Mouse (Mus musculus): ENCODE measurements around the gene Ocm. TPM values are rescaled to one million over a fixed set of nuclear protein-coding genes. Genes with fewer than 3 reads are reported as not detected.

The Ocm gene
- polyA plus RNA-seq, 1 experiment from 2014 or later: 0.72 TPM

DNA sequence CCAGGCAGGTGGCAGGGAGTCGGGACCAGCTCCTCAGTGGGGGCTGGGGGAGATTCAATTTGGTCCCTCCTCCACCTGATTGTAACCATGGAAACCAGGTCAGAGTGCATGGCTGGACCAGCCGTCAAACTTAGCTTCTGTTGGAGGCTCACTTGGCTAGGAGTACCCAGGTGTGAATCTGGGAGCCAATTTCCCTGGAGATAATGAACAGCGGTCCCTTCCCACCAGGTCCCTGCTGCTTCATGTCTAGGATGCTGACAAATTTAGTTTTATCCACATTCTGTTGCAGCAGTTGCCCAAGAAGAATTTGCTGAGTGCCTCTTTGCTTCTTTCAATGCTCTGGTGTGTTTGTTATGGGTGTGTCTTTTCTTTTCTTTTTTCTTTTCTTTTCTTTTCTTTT is 27.0 kb upstream of the Ocm start:
- no peaks in the 10 kb centered on the region for H3K4me1 ChIP-seq (ENCODE audit: insufficient read depth, low read depth, low read length)
- H3K27ac ChIP-seq (ENCODE audit: low read length): no peak overlapping the region
- H3K4me3 ChIP-seq (ENCODE audit: low read depth, low read length): no peak overlapping the region
- ATAC-seq (no peak), DNase-seq (ENCODE audit: low spot score) (no peak)
- no peaks in the 10 kb centered on the region for H3K36me3 ChIP-seq (ENCODE audit: insufficient read depth, low read length)
- no peaks in the 10 kb centered on the region for H3K9me3 ChIP-seq (ENCODE audit: low read length)
- TF ChIP-seq EP300 (IDR thresholded peaks at IDR 0.05) (no peak), CTCF (IDR thresholded peaks at IDR 0.05) (no peak)
- 34% methylated on average over 3 of the region's 3 CpGs for WGBS
- H3K27me3 ChIP-seq (replicated peaks; ENCODE audit: insufficient read depth, low read length): no peaks in the 10 kb centered on the region
- no peak overlapping the region for H3K9ac ChIP-seq (replicated peaks; ENCODE audit: low read depth)
- H3K4me2 ChIP-seq (replicated peaks; ENCODE audit: low read depth, low read length): no peak overlapping the region

GRCm38 (mm10) chr5:144051268-144051667 is 24.8 kb upstream of the Ocm start:
- no peak overlapping the region for H3K4me3 ChIP-seq (ENCODE audit: low read depth, low read length)
- H3K9ac ChIP-seq (replicated peaks; ENCODE audit: low read depth): no peak overlapping the region
- no peaks in the 10 kb centered on the region for H3K27me3 ChIP-seq (replicated peaks; ENCODE audit: insufficient read depth, low read length)
- DNase-seq (ENCODE audit: low spot score): peak; percentile 11
- no peak for ATAC-seq
- no peak overlapping the region for H3K4me2 ChIP-seq (replicated peaks; ENCODE audit: low read depth, low read length)
- H3K36me3 ChIP-seq (ENCODE audit: insufficient read depth, low read length): no peaks in the 10 kb centered on the region
- TF ChIP-seq CTCF (IDR thresholded peaks at IDR 0.05) (peak; percentile 55), EP300 (IDR thresholded peaks at IDR 0.05) (no peak)
- H3K27ac ChIP-seq (ENCODE audit: low read length): no peak overlapping the region
- H3K9me3 ChIP-seq (ENCODE audit: low read length): no peaks in the 10 kb centered on the region
- H3K4me1 ChIP-seq (ENCODE audit: insufficient read depth, low read depth, low read length): no peaks in the 10 kb centered on the region

GRCm38 (mm10) chr5:144049881-144050280 is 23.4 kb upstream of the Ocm start:
- 62% methylated on average over 3 of the region's 3 CpGs for WGBS
- DNase-seq (ENCODE audit: low spot score) (no peak), ATAC-seq (no peak)
- no peak overlapping the region for H3K4me2 ChIP-seq (replicated peaks; ENCODE audit: low read depth, low read length)
- no peak overlapping the region for H3K27ac ChIP-seq (ENCODE audit: low read length)
- no peaks in the 10 kb centered on the region for H3K9me3 ChIP-seq (ENCODE audit: low read length)
- TF ChIP-seq CTCF (IDR thresholded peaks at IDR 0.05) (no peak), EP300 (IDR thresholded peaks at IDR 0.05) (no peak)
- no peaks in the 10 kb centered on the region for H3K36me3 ChIP-seq (ENCODE audit: insufficient read depth, low read length)
- H3K4me3 ChIP-seq (ENCODE audit: low read depth, low read length): no peak overlapping the region
- no peak overlapping the region for H3K9ac ChIP-seq (replicated peaks; ENCODE audit: low read depth)
- no peaks in the 10 kb centered on the region for H3K4me1 ChIP-seq (ENCODE audit: insufficient read depth, low read depth, low read length)
- H3K27me3 ChIP-seq (replicated peaks; ENCODE audit: insufficient read depth, low read length): no peaks in the 10 kb centered on the region

DNA sequence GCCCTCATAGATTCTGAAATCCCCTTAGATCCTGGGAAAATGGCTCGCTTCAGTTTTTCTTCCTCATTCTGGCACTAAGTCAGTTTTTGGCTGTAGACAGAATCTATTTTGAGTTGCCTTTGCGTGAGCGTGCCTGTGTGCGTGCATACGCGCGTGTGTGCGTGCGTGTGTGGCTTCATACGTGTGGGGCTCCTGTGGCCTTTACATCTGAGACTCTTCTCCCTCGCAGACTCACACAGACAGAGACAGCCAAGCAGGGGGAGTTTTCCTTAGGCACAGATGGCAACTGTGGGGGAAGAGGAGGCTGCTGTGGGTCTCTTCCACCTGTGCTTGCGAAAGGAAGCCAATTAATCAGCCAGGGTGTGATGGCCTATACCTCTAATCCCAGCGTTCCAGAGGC is 20.9 kb upstream of the Ocm start:
- TF ChIP-seq EP300 (IDR thresholded peaks at IDR 0.05): no peak
- TF ChIP-seq CTCF (IDR thresholded peaks at IDR 0.05): no peak
- H3K4me3 ChIP-seq (ENCODE audit: low read depth, low read length): no peak overlapping the region
- H3K27me3 ChIP-seq (replicated peaks; ENCODE audit: insufficient read depth, low read length): no peaks in the 10 kb centered on the region
- no peaks in the 10 kb centered on the region for H3K36me3 ChIP-seq (ENCODE audit: insufficient read depth, low read length)
- ATAC-seq (no peak), DNase-seq (ENCODE audit: low spot score) (no peak)
- no peak overlapping the region for H3K27ac ChIP-seq (ENCODE audit: low read length)
- H3K9ac ChIP-seq (replicated peaks; ENCODE audit: low read depth): no peak overlapping the region
- no peaks in the 10 kb centered on the region for H3K9me3 ChIP-seq (ENCODE audit: low read length)
- H3K4me2 ChIP-seq (replicated peaks; ENCODE audit: low read depth, low read length): no peak overlapping the region
- WGBS: 71% methylated on average over 13 of the region's 13 CpGs
- H3K4me1 ChIP-seq (ENCODE audit: insufficient read depth, low read depth, low read length): no peaks in the 10 kb centered on the region

DNA sequence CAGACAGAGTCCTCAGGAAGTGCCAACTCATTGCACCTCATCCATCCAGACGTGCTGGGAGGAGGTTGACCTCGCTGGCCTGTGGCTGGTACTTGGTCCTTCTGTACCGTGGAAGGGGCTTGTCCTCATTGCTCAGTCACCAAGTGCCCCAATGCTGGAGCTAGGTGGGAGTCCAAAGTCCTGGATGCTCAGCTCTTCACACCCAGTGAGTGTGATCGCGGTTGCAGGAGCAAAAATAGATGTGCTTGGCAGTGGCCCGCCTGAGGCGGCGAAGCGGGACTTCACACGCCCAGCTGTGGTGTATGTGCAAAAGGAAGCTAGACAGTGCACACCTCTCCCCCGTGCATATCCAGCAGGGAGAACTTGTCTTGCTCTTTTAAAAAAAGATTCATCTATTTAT is 16.7 kb upstream of the Ocm start:
- H3K9ac ChIP-seq (replicated peaks; ENCODE audit: low read depth): no peak overlapping the region
- H3K4me1 ChIP-seq (ENCODE audit: insufficient read depth, low read depth, low read length): no peaks in the 10 kb centered on the region
- DNase-seq (ENCODE audit: low spot score): no peak
- ATAC-seq: no peak
- TF ChIP-seq CTCF (IDR thresholded peaks at IDR 0.05) (no peak), EP300 (IDR thresholded peaks at IDR 0.05) (no peak)
- H3K36me3 ChIP-seq (ENCODE audit: insufficient read depth, low read length): no peaks in the 10 kb centered on the region
- H3K4me3 ChIP-seq (ENCODE audit: low read depth, low read length): no peak overlapping the region
- no peaks in the 10 kb centered on the region for H3K27me3 ChIP-seq (replicated peaks; ENCODE audit: insufficient read depth, low read length)
- no peaks in the 10 kb centered on the region for H3K9me3 ChIP-seq (ENCODE audit: low read length)
- no peak overlapping the region for H3K4me2 ChIP-seq (replicated peaks; ENCODE audit: low read depth, low read length)
- 83% methylated on average over 11 of the region's 11 CpGs for WGBS
- H3K27ac ChIP-seq (ENCODE audit: low read length): no peak overlapping the region

DNA sequence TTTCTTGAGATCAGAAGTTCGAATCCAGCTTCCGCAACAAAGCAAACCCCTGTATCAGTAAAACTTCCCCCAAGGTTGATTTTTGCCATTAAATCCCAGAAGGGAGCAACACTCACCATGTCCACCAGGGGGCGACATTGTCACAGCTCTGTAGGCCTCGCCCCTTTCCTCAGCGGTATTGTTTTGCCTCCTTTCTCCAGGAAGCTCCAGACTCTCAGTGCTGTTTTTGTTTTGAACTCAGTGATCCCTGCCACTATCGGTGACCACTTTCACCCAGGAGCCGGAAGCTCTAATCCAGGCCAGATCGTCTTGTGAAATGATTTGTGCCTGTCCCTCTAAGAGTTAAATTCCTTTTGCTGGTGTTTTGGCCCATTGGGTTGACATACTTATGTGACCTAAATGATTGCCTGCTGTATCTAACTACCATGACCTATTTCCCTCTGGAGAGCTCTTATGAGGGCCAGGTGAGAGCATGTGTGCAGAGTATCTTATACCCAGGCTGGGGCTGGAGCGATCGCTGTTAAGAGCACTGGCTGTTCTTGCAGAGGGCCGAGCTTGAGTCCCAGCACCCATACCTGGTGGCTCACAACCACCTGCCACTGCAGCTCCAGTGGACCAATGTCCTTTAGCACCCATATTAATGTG is 14.4 kb upstream of the Ocm start:
- peak; percentile 90 for ATAC-seq
- Histone ChIP-seq H3K4me2 (replicated peaks; ENCODE audit: low read depth, low read length) (peak overlapping the region; percentile 23; the same call in 1 of the 2 replicates), H3K9ac (replicated peaks; ENCODE audit: low read depth) (no peak overlapping the region), H3K9me3 (ENCODE audit: low read length) (no peaks in the 10 kb centered on the region), H3K4me1 (ENCODE audit: insufficient read depth, low read depth, low read length) (no peaks in the 10 kb centered on the region), H3K27me3 (replicated peaks; ENCODE audit: insufficient read depth, low read length) (no peaks in the 10 kb centered on the region), H3K27ac (ENCODE audit: low read length) (no peak overlapping the region), H3K36me3 (ENCODE audit: insufficient read depth, low read length) (no peaks in the 10 kb centered on the region), H3K4me3 (ENCODE audit: low read depth, low read length) (no peak overlapping the region)
- DNase-seq (ENCODE audit: low spot score): peak; percentile 82
- 32% methylated on average over 11 of the region's 11 CpGs for WGBS
- TF ChIP-seq EP300 (IDR thresholded peaks at IDR 0.05) (peak; percentile 45; the same call in 1 of the 2 replicates), CTCF (IDR thresholded peaks at IDR 0.05) (peak; percentile 95)

- Histone ChIP-seq H3K27ac (ENCODE audit: low read length) (no peak overlapping the region), H3K9me3 (ENCODE audit: low read length) (no peaks in the 10 kb centered on the region), H3K4me3 (ENCODE audit: low read depth, low read length) (no peak overlapping the region), H3K4me2 (replicated peaks; ENCODE audit: low read depth, low read length) (no peak overlapping the region), H3K4me1 (ENCODE audit: insufficient read depth, low read depth, low read length) (no peaks in the 10 kb centered on the region), H3K27me3 (replicated peaks; ENCODE audit: insufficient read depth, low read length) (no peaks in the 10 kb centered on the region), H3K9ac (replicated peaks; ENCODE audit: low read depth) (no peak overlapping the region), H3K36me3 (ENCODE audit: insufficient read depth, low read length) (no peaks in the 10 kb centered on the region)
- WGBS: 86% methylated on average over 5 of the region's 5 CpGs
- DNase-seq (ENCODE audit: low spot score) (no peak), ATAC-seq (no peak)
- TF ChIP-seq CTCF (IDR thresholded peaks at IDR 0.05): no peak
- TF ChIP-seq EP300 (IDR thresholded peaks at IDR 0.05): no peak
Measured at GRCm38 (mm10) chr5:144039886-144040285, 13.4 kb upstream of the Ocm start.

Data from lung, postnatal 0 days (tissue).